Mouse (Mus musculus) left cerebral cortex, adult 11 months (tissue): ENCODE results near the gene Tmem163.

Source experiments
- DNase-seq: peaks from one replicate; pipeline ENCODE4 v3.0.0; 2022; ENCODE audit warnings: low spot score

Tmem163 gene

DNA sequence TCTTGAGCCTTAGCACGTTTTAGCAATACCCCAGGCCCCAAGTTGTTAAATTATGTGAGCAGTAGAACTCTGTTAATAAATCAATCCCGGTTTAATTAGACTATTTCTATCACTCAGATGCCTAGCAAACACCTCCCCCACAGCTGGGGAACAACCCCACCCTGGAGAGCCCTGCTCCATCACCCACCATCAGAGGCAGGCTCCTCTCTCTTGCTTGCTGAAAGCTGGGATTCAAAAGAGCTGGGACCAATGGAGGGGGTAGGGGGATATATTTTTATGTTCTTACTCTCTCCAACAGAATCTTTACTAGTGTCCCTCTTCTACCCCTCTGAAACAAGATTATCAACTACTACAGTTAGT, 122.9 kb downstream of the Tmem163 start:
- DNase-seq: no peak

DNA sequence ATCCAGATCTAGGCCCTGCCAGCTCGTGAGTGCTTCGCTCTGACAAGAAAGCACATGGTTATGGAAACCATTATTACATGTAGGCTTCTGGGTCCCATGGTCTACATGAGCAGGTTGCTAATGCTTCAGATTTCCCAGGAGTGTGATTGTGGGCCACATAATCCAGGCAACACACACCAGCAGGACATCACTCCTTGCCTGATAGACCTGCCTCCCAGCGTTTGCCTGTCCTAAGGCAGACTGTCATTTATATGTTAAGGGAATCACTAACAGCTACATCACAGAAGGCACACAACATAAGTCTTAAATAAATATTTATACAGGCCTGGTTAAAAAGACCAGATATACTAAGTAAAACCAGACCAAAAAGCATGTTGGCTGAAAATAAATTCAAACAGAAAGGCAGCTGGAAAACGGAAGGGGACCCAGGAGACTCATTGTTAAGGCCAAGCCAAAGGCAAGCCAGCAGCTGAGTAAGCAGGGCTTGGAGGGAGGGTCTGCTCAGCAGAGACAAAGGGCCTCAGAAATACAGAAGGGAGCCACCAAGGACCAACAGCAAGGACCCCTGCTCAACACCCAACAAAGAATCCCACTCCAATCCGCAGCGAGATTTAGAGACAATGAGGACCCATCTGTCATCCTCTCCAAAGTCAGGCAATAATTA, 123.4 kb downstream of the Tmem163 start:
- DNase-seq: no peak

DNA sequence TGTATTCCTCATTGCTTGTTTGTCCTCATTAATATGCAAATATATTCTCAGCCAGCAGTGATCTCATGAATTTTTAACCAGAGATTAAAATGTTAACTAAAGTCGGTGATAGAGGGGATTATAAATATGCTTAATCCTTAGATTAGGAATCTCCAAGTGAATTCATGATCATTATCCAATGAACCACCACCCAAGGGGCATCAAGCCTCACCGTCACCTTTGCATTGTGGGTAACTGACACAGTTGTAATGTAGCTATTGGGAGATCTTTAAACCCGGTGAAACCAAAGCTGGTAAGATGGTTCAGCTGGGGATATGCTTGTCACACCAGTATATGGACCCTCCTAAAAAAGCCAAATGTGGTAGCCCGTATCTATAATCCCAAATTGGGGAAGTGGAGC, 131.3 kb downstream of the Tmem163 start:
- no peak for DNase-seq

DNA sequence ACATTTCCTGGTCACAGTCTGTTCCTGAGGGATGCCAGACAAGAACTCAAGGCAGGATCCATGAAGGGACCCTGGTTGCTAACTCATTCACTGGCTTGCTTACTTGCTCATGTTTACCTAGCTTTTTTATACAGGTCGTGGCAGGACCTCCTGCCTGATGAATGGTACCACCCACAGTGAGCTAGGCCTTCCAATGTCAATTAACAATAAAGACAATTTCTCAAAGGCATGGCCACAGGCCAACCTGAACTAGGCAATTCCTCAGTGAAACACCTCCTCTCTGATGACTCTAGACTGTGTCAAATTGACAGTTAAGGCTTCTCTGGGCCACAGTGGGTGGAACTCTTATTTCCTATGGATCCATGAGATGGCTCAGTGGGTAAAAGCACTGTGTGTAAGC, 136.6 kb downstream of the Tmem163 start:
- DNase-seq: no peak

DNA sequence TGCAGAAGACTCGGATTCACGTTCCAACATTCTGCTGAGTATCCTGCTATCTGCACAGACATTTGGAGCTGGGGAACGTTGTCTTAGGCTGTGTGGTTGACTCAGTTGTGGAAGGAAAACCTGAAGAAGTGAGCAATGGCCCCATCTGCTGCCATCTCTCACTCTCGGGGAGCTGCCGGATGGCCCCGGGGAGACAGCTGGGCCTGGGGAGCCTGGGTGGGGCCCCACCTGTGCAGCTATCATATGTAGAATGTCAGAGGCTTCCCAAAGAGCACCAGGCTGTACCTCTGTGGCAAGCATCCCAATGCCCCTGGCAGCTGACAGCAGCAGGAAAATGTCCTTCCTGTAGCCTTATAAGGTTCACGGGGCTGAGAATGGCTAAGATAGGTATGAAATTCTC, 137.4 kb downstream of the Tmem163 start:
- no peak for DNase-seq

DNA sequence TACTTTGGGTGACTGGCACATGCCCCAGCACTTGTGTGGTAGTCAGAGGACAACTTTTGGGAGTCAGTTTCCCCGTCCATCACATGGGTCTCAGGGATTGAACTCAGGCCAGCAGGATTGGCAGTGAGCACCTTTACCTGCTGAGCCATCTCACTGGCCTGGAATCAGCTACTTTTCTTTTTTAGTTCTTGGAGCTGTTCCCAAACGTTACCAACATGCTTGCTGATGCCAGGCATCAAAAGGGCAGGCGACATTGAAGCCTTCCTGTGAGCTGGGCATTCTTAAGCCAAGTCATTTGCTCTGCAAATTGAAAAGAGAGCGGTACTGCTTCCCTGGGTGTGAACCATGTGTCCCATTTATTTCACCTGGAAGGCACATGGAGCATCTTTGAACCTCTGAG, 137.8 kb downstream of the Tmem163 start:
- DNase-seq: no peak

DNA sequence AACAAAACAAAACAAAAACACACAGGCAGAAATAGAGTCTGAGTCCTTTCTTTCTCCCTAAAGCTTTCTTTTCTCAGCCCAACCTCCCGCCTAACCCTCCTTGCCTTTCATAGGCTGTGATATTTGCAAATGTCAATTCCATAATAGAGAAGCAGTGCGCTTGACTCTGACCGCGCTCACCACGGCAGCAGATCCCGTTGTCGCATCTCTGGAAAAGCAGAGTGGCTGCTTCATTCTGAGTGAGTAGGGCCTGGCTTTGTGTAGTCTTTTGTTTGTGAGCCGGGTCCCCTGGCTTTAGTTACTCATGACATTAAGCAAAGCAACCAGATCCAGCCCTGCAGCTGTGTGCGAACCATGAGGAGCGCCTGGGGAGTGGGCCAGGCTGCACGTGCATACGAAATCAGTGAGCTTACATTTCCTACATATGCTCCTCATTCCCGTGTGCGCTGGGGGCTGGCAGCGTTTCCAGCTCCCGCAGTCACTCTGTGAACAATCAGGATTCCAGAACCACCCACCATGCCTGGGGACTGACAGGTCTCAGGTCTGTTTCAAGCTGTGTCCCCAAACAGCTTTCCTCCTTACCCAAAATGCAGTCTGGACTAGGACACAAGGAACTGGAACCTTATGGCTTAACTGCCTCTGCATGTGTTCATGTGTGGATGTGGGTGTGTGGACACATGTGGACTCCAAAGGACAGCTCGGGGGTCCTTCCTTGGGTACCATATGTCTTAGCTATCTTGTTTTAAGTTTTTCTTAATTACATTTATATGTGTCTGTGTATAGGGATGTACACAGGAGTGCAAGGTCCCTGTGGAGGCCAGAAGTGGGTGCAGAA, 141.9 kb downstream of the Tmem163 start:
- DNase-seq: no peak

DNA sequence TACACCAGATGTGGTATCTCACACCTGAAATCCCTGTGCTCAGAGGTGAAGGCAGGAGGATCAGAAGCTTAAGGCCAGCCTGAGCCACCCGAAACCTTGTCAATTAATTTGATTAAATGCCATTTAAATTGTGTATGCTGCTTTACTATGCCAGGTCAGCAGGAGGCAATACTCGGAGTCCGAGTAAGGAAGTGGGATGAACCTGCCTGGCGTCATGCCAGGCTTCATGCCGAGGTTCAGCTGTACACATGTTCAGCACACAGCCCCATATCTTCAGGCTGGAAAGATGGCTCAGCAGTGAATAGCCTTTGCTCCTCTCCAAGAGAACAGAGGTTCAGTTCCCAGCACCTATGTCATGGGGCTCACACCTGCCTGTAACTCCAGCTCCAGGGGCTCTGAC, 142.9 kb downstream of the Tmem163 start:
- DNase-seq: no peak

DNA sequence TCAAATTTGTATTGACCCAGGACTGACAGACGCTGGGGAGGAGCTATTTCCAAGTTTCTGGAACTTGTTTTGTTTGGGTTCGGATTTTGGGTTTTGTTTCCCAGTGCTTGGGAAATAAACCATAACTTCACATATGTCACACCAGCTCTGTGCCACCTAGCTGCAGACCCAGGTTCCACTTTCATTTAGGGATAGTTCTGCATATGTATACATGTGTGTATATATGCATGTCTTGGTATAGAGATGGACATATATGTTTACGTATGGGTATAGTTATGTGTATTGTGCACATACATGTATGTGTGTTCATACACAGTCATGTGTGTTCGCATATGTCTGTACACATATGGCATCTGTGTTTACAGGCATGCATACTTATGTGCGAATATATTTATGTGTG, 147.6 kb downstream of the Tmem163 start:
- no peak for DNase-seq

DNA sequence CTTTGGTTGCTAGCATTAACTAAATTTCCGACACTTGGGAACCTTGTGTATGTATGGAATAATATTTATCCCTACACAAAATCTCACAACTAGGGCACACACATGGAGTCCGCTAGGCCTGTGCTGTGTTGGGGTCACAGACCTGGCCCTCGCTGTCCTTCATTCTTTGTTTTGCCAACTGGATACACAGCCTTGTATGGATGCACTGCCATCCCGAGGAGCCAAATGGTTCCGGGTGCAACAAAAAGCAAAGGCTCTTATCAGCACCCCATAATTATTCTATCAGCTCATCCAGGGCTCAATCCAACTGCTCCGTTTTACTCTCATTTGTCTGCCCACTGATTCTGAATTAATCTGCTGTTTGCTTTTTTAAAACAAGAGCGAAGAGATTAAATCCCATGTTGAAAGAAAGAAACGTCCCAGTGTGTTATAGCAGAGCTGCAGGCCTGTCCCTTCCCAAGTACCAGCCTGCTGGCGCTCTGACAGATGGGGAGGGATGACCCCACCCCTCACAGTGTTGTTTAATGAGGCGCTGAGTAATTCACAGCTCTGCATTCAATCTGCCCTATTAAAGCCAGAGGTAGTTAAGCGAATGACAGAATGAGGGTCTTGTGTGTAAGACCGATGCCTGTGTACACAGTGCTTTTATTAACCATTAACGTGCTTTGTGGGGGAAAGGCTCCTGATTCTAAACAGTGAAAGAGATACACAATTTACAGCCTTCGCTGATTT, 148.3 kb downstream of the Tmem163 start:
- no peak for DNase-seq

DNA sequence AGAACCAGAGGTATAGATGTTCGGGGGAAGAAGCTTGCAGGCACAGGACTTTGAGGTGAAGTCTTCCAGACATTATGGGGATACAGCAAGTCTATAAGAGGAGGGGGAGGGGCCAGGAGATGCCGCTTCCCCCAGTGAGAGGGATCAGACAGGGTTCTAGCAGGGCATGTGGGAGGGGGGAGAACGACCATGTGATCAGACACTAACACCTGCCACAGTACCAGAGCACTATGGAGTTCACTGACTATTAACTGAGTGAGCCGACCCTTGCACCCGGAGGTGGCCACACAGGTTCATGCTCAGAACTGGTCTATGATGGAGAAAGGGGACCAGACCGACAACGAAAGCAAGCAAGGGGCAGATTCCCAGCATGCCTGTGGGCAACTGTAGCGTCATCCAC, 156.0 kb downstream of the Tmem163 start:
- no peak for DNase-seq

DNA sequence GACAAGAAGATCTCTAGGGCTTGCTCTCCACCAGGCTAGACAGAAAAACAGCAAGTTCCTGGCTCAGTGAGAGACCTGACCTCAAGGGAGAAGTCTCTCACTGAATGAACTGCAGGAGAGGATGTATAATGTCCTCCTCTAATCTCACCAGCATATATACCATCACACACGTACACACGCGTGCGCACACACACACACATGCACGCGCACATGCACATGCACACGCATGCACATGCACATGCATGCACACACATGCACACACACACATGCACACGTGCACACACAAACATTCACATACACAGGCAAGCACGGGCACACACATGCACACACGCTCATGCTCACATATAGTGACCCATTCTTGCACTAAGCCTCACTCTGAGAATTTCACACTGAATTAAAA, 164.5 kb downstream of the Tmem163 start:
- DNase-seq: no peak

DNA sequence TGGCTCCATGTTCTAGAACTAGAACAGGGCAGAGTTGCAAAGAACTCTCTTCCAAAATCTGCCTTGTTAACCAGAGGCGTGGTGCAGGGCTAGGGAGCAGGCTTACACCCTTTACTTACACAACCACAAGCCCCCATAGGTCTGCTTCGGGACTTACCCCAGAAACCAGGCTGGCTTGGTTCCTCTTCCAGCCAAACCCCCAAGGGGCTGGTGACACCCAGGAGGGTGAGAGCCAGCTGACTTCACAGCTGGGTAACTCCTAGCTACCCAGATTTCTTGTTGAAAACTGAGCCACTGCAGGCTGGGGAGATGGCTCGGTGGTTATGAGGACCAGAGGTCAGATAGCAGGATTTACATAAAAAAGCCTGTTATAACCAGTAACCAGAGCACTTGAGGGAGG, 164.9 kb downstream of the Tmem163 start:
- no peak for DNase-seq

DNA sequence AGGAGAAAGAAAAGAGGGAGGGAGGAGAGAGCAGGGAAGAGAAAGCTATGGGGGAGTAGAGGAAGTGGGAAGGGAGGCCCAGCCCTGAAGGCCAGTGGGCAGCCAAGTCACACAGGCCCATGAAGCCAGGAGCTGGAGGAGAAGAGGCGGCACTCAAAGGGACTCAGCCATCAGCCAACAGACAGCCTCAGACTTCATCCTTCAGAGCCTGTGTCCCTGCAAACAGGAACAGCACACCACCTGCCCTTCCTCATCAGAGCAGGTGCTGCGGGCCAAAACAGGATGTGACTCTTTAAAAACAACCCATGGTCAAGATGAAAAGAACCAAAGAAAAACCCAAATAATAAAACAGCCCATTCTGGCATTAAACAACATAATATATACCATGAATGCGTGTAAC, 165.7 kb downstream of the Tmem163 start:
- DNase-seq: no peak

DNA sequence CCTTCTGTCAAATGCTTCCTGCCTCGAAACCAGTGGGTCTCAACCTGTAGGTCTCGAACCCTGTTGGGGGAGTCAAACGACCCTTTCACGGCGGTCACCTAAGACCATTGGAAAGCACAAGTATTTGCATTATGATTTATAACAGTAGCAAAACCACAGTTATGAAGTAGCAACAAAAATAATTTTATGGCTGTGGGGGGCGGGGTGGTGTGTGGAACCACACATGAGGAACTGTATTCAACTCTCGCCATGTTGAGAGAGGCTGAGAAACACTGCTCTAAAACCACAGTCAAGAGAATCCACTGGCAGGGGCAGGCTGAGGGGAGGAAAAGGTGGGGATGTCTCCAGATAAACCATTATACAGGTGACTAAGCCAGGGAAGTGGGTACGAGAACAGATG, 166.2 kb downstream of the Tmem163 start:
- no peak for DNase-seq

DNA sequence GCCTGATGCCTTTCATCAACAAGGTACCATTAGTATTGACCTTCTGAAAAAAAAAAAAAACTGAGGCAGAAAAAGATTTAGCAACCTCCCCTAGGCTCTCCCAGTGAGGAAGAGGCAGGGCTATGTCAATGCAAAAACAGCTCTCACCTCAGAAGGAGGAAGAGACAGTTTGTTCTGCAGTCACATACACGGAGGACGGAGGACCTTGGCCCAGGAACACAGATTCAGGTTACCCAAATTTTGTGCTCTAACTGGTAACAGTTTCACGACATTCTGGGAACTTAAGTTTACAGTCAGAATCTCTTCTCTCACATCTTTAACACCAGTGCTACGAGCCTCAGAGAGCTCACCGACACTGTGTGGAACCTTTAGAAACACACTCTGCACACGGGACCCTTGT, 166.6 kb downstream of the Tmem163 start:
- DNase-seq: no peak

DNA sequence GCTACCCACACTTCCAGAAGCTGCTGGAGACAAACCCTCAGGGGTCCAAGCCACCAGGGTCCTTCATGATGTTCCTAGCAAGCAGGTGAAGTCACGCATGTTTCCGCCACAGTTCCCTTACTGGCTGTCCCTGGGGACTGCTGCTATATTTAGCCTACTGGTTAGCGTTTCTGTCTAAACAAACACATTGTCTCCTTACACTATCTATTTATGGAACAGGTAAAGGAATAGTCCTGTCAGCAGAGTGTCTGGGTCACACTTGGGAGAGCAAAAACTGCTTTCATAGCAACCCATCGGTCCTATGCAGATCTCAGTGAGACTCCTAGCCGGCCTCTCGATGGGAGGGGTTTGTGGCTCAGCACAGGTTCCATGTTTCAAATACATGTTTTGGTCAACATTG, 168.0 kb downstream of the Tmem163 start:
- no peak for DNase-seq

DNA sequence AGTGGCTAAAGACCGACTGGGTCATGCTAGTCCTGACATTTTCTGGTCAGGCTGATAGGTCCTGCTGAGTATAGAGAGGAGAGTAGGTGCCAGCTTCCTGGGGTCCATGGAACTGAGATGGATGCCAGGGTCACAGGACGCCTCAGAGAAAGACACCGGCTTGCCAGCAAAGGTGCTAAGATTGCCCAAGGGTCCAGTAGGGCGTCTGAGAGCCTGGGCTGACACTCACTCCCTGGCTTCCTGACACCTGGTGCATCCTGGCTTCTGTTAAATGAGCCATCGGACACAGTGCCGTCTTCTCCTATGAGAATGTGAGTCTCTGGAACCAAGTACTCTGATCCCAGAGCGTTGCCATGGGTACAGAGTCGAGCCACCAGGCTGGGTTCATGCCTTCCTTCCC, 170.4 kb downstream of the Tmem163 start:
- no peak for DNase-seq

DNA sequence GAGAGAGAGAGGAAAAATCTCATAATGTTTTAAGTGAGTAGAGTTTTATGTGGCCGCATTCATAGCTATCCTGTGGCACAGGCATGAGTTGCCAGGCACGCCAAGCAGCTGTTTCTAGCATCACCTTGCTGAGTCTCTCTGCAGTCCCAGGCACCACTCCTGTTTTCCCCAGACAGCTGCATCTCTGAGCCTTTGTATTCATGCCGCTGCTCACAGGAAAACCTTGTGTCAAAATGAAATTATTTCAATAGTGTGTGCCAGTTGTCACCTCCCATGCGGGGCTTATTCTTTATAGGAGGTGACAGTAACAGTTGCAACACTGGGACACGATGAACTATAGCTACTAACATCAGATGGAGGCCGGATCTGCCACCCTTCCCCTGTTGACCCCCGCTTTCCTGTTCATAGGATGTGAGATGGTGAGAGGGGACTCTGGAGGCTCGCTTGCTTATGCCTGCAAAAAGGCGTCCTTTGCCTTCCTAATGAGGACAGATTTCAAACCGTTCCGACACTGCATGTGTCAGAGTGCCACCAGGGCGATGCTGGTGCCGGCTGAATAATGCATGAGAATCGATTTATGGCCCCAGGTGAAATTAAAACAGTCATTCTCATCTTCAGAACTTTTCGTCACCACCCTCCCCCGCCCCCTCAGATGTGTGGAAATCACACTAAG, 171.1 kb downstream of the Tmem163 start:
- DNase-seq: no peak

DNA sequence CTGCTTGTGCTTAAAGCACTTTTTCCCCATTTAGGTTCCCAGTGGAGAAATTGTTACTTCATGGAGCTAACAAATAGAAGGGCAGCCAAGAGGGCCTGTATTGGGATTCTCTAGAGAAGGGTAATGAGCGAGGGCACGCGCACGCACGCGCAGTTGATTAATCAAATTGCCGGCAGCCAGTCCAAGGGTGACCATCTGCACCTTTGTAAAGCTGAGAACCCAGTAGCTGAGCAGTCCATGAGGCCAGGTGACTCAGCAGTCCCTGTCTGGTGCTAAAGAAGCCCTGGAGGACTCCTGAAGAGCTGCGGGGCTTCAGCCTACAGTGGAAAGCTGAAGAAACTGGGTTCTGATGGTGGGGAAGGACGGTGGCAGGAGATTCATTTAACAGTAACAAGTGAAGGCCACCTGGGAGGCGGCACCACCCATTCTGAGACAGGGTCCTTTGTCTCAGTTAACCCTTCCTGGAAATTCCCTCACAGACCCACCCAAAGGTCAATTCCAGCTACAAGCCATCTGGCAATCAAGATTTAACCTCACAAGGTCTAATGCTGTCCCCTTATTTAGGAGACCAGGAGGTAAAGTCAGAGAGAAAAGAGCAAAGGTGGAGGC, 172.2 kb downstream of the Tmem163 start:
- DNase-seq: no peak

DNA sequence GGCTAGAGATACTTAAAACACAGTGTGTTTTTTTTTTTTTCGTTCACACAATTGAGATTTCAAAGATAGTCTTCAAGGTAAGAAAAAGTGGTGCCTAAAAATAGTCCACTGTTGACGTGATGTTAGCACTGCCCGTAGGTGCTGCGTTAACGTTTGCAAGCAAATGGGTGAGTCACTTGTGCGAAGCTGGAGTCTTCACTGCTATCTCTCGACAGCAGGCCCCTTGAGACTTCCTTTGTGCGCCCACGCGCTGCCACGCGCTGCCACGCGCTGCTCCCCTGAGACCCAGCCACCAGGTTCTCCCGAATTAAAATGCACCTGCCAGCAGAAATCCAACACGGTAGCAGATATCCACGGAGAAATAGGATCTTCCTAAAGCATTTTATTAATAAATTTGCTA, 178.6 kb downstream of the Tmem163 start:
- DNase-seq: no peak

DNA sequence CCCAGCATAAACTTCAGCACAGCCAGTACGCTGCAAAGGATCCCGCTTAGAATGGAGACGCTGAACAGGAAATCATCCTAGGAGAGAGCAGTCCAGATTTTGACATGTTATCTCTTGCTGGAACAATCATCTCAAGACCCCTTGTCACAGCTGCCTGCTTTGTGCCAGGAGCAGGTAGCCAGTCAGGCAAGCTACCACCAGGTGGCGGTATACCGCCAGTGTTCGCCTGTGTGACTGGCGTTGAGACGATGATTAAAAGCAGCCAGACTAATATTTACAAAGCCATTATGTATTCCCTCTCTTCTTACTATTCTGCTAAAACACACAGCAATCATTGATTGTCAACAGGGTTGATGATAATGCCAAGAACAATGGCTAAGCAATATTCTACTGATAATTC, 179.1 kb downstream of the Tmem163 start:
- peak; percentile 61 for DNase-seq
